Mouse (Mus musculus) monocyte, adult 59 days (primary cell): ENCODE measurements around the gene Gh. TPM values are rescaled to one million over a fixed set of nuclear protein-coding genes. Genes with fewer than 3 reads are reported as not detected.

ENCODE experiments used
- total RNA-seq, 2 experiments: library from RNA; stranded (reverse); gene quantifications; one replicate each; pipeline ENCODE4 v1.2.4; 2023

The Gh gene
- not detected for total RNA-seq

GRCm38 (mm10) chr11:106301765-106302164 lies at the start of gene Gh:
TSS of gene Gh (minus strand) at chr11:106301865.

DNA sequence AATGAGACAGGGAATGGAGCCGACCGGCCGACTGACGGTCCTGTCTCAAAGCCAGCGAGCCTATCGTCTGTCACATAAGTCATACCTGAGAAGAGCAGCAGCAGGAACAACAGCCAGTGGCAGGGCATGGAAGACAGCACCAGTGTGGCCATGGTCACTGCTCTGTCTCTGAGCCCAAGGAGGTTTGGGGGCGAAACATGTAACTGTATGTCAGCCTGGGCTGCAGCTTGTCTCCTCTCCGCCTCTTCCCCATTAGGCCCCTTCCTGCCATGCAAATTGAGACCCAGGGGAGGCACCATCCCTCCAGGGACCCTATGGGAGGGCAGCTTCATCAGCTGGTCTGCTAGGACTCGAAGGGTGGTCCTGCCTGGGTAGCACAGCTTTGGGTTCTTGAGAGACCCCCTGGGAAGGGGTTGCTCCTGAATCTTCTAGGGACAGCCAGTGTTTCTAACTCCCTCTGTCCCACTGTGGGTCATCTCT lies 12.7 kb upstream of the Gh start, which contains the start of gene Cd79b:
Gene Cd79b, minus strand, starts transcription at position 430 of the 480 bp plus-strand sequence.

GRCm38 (mm10) chr11:106276454-106276853 lies 25.2 kb downstream of the Gh start, which contains the start of gene Tcam1:
TSS of gene Tcam1 (plus strand) at chr11:106276672.

GRCm38 (mm10) chr11:106272644-106273310 lies 28.9 kb downstream of the Gh start, which contains the start of gene Smarcd2:
TSS of gene Smarcd2 (minus strand) at chr11:106272972.

GRCm38 (mm10) chr11:106255685-106256451 lies 45.8 kb downstream of the Gh start, which contains the start of the genes Ftsj3 and Psmc5:
TSS of gene Ftsj3 (minus strand) at chr11:106256079.
TSS of gene Psmc5 (plus strand) at chr11:106256154.

Other genes starting within 250 kb of the Gh start
- gene Taco1, start 235.8 kb downstream of the Gh start, total RNA-seq = 1 to 10 TPM; 6.0 to 6.9 TPM
- 100 to 1,000 TPM; 227 to 231 TPM for gene Map3k3, start 217.3 kb downstream of the Gh start, total RNA-seq
- gene Gm10840, start 141.0 kb downstream of the Gh start, total RNA-seq = 10 to 100 TPM in 1 of 2 experiments, 1 to 10 TPM in 1; 8.6 to 10.8 TPM
- 100 to 1,000 TPM; 248 to 268 TPM for gene Limd2, start 141.0 kb downstream of the Gh start, total RNA-seq
- 10 to 100 TPM; 26.6 to 29.1 TPM for gene Strada, start 99.7 kb downstream of the Gh start, total RNA-seq
- 10 to 100 TPM; 37.6 to 52.1 TPM for gene Ccdc47, start 85.5 kb downstream of the Gh start, total RNA-seq
- gene Ddx42, start 84.9 kb downstream of the Gh start, total RNA-seq = 10 to 100 TPM; 47.0 to 51.3 TPM
- gene Ftsj3, start 45.8 kb downstream of the Gh start, total RNA-seq = 10 to 100 TPM; 24.5 to 31.0 TPM
- gene Psmc5, start 45.7 kb downstream of the Gh start, total RNA-seq = 10 to 100 TPM; 36.6 to 43.2 TPM
- 100 to 1,000 TPM; 102 to 106 TPM for gene Smarcd2, start 28.9 kb downstream of the Gh start, total RNA-seq
- gene Tcam1, start 25.2 kb downstream of the Gh start, total RNA-seq = not detected
- 10 to 100 TPM; 12.8 to 15.6 TPM for gene Cd79b, start 12.9 kb upstream of the Gh start, total RNA-seq
- 1 to 10 TPM in 1 of 2 experiments, under 1 TPM in 1; 0.12 to 1.5 TPM for gene Scn4a, start 51.4 kb upstream of the Gh start, total RNA-seq
- not detected for gene Prr29, start 63.6 kb upstream of the Gh start, total RNA-seq
- 10 to 100 TPM; 31.1 to 34.8 TPM for gene Icam2, start 86.2 kb upstream of the Gh start, total RNA-seq
- 100 to 1,000 TPM; 106 to 121 TPM for gene Ern1, start 186.0 kb upstream of the Gh start, total RNA-seq